Mouse (Mus musculus) spleen, adult 18-20 months (tissue): Measurements from ENCODE around the gene Hoxb1.

ENCODE experiments used
- DNase-seq, 2 experiments: peaks; one replicate each; pipeline ENCODE4 v3.0.0; 2022; ENCODE audit warnings: mixed read lengths in 2 of 2

Hoxb1 gene

GRCm38 (mm10) chr11:96404831-96405230 lies 39.3 kb downstream of the Hoxb1 start:
- no peak for DNase-seq

GRCm38 (mm10) chr11:96405541-96405940 lies 40.0 kb downstream of the Hoxb1 start:
- no peak for DNase-seq

GRCm38 (mm10) chr11:96407191-96408072 lies 41.9 kb downstream of the Hoxb1 start:
- peak; percentile 10 to 49 for DNase-seq

GRCm38 (mm10) chr11:96408234-96409010 lies 42.9 kb downstream of the Hoxb1 start:
- DNase-seq = no peak

- no peak for DNase-seq
These were observed 45.5 kb downstream of the Hoxb1 start for GRCm38 (mm10) chr11:96411019-96411418.

- no peak for DNase-seq
These were observed 46.4 kb downstream of the Hoxb1 start for GRCm38 (mm10) chr11:96411934-96412333.

GRCm38 (mm10) chr11:96412941-96413491 lies 47.5 kb downstream of the Hoxb1 start:
- no peak for DNase-seq

- peak in 1 of 2 experiments; percentile 5 for DNase-seq
These were observed 48.0 kb downstream of the Hoxb1 start for GRCm38 (mm10) chr11:96413527-96413926.

GRCm38 (mm10) chr11:96414002-96414401 lies 48.5 kb downstream of the Hoxb1 start:
- no peak for DNase-seq
